Comparison of ENCODE assay signal across 19 mouse cellular contexts in genomic region chr11:119192176-119192575, GRCm38 (mm10). TPM values are rescaled to one million over a fixed set of nuclear protein-coding genes. Genes with fewer than 3 reads are reported as not detected.
DNase-seq lines count a peak whose midpoint lies in the region; ATAC-seq and TF ChIP-seq lines count a peak whose summit lies in the region.
"Had no signal": no experiment of that assay in that cellular context is flagged by ENCODE, and none has a peak within 500 bp of the region (broad histone marks: within the 10 kb centered on the region; RNA-seq: fewer than 3 reads in every experiment).

No protein-coding gene starts in this region.

- 57% methylated on average over 5 of the region's 5 CpGs for WGBS in liver, adult 2 months
- WGBS in intestine, embryonic 16.5 days = 67% methylated on average over 5 of the region's 5 CpGs
- WGBS in stomach, postnatal 0 days = 52% methylated on average over 5 of the region's 5 CpGs

- no peaks in the 10 kb centered on the region for H3K36me3 ChIP-seq in liver, adult 2 months (ENCODE audit: control insufficient read depth, insufficient read depth, low read length)
- no peaks in the 10 kb centered on the region for H3K36me3 ChIP-seq in intestine, embryonic 16.5 days (ENCODE audit: control insufficient read depth, insufficient read depth, low read length)
- H3K36me3 ChIP-seq in stomach, postnatal 0 days (ENCODE audit: control insufficient read depth, insufficient read depth, low read length) = no peaks in the 10 kb centered on the region
- H3K36me3 ChIP-seq: forebrain, embryonic 15.5 days; G1E; heart, embryonic 15.5 days had no signal

- H3K4me1 ChIP-seq in liver, adult 2 months (ENCODE audit: control insufficient read depth, insufficient read depth, low read length) = peaks cover 5% of the 10 kb centered on the region
- peaks cover 33% of the 10 kb centered on the region for H3K4me1 ChIP-seq in intestine, embryonic 16.5 days (ENCODE audit: control insufficient read depth, insufficient read depth, low read length)
- peaks cover 3% of the 10 kb centered on the region; the same call in 1 of the 2 replicates for H3K4me1 ChIP-seq in stomach, postnatal 0 days (replicated peaks; ENCODE audit: control insufficient read depth, insufficient read depth)

- no peaks in the 10 kb centered on the region for H3K9me3 ChIP-seq in intestine, embryonic 16.5 days (ENCODE audit: control insufficient read depth, low read length)
- no peaks in the 10 kb centered on the region for H3K9me3 ChIP-seq in stomach, postnatal 0 days (ENCODE audit: control insufficient read depth, low read length)
- H3K9me3 ChIP-seq: embryonic facial prominence, embryonic 12.5 days; forebrain, embryonic 15.5 days; heart, embryonic 15.5 days; hindbrain, embryonic 13.5 days had no signal

- TF ChIP-seq EP300 in stomach, postnatal 0 days (optimal IDR thresholded peaks at IDR 0.05) = no peak

- 0 out of 2 replicates have a peak overlapping the region, but pooled peaks have one; percentile 13 for H3K27ac ChIP-seq in liver, adult 2 months (replicated peaks; ENCODE audit: insufficient read depth, low read depth, low read length)
- H3K27ac ChIP-seq in intestine, embryonic 16.5 days (ENCODE audit: low read length) = 0 out of 2 replicates have a peak overlapping the region, but pooled peaks have one; percentile 21
- H3K27ac ChIP-seq in stomach, postnatal 0 days (replicated peaks) = peak overlapping the region; percentile 63
- H3K27ac ChIP-seq: embryonic facial prominence, embryonic 12.5 days; forebrain, embryonic 15.5 days; heart, adult 2 months; heart, embryonic 15.5 days; hindbrain, postnatal 0 days had no signal

- no peak overlapping the region for H3K9ac ChIP-seq in liver, adult 2 months (ENCODE audit: low read depth, low read length)
- H3K9ac ChIP-seq in intestine, embryonic 16.5 days (ENCODE audit: low read depth, low read length) = peak overlapping the region; percentile 41; the same call in 1 of the 2 replicates
- peak overlapping the region; percentile 23; the same call in 1 of the 2 replicates for H3K9ac ChIP-seq in stomach, postnatal 0 days (ENCODE audit: low read length)
- H3K9ac ChIP-seq: forebrain, embryonic 15.5 days; heart, embryonic 15.5 days had no signal

- peak; percentile 70 for DNase-seq in liver, adult 2 months (ENCODE audit: extremely low read depth, low read depth, low spot score)
- DNase-seq in liver (no peak), NIH3T3 (ENCODE audit: low read depth) (peak; percentile 45)
- peak; percentile 37 for DNase-seq in stomach, postnatal 0 days (ENCODE audit: low spot score)
- DNase-seq in kidney, adult 18-20 months = no peak
- DNase-seq in heart, adult 18-20 months = no peak
- DNase-seq: cerebellum, adult 11-12 months; cerebellum, adult 9-10 months; cerebellum, postnatal 25 days; heart, adult 2 months; heart, postnatal 36 days had no signal

- peak overlapping the region; percentile 6; the same call in 1 of the 2 replicates for H3K4me3 ChIP-seq in liver, adult 2 months (ENCODE audit: insufficient read depth, low read depth, low read length)
- H3K4me3 ChIP-seq in intestine, embryonic 16.5 days (ENCODE audit: low read length) = no peak overlapping the region
- H3K4me3 ChIP-seq in stomach, postnatal 0 days (ENCODE audit: low read depth, low read length) = no peak overlapping the region
- H3K4me3 ChIP-seq: embryonic facial prominence, embryonic 12.5 days; forebrain, embryonic 15.5 days; heart, adult 2 months; heart, embryonic 15.5 days; hindbrain, embryonic 13.5 days had no signal

- no peaks in the 10 kb centered on the region for H3K79me2 ChIP-seq in liver, adult 2 months (ENCODE audit: control insufficient read depth, insufficient read depth, low read length)

- no peak overlapping the region for H3K4me2 ChIP-seq in intestine, embryonic 16.5 days (ENCODE audit: low read depth, low read length)
- peak overlapping the region; percentile 5; the same call in 1 of the 2 replicates for H3K4me2 ChIP-seq in stomach, postnatal 0 days (replicated peaks; ENCODE audit: low read depth)
- H3K4me2 ChIP-seq: embryonic facial prominence, embryonic 12.5 days; forebrain, embryonic 15.5 days; heart, embryonic 11.5 days; heart, embryonic 15.5 days; hindbrain, embryonic 13.5 days had no signal

- TF ChIP-seq POLR2A in liver, adult 2 months (IDR thresholded peaks at IDR 0.05; ENCODE audit: extremely low read depth, insufficient read depth, low read length) = no peak

- 0 out of 2 replicates have a peak, but pooled peaks have one; percentile 18 for ATAC-seq in intestine, embryonic 16.5 days
- peak; percentile 21 for ATAC-seq in stomach, postnatal 0 days (ENCODE audit: low FRiP score, low TSS enrichment)
- ATAC-seq: forebrain, embryonic 15.5 days; hindbrain, postnatal 0 days had no signal

- no peak for TF ChIP-seq CTCF in liver, adult 2 months (IDR thresholded peaks at IDR 0.05; ENCODE audit: low read depth, low read length)
- no peak for TF ChIP-seq CTCF in stomach, postnatal 0 days (IDR thresholded peaks at IDR 0.05; ENCODE audit: low read depth)

- no peaks in the 10 kb centered on the region for H3K27me3 ChIP-seq in liver, adult 2 months (ENCODE audit: control insufficient read depth, insufficient read depth, low read length)
- no peaks in the 10 kb centered on the region for H3K27me3 ChIP-seq in intestine, embryonic 16.5 days (replicated peaks; ENCODE audit: control insufficient read depth, insufficient read depth, low read length)
- H3K27me3 ChIP-seq in stomach, postnatal 0 days (ENCODE audit: control insufficient read depth, insufficient read depth, low read length) = no peaks in the 10 kb centered on the region
- H3K27me3 ChIP-seq: embryonic facial prominence, embryonic 12.5 days; forebrain, embryonic 15.5 days; heart, embryonic 15.5 days; hindbrain, embryonic 13.5 days had no signal

RNA-seq across cellular contexts. Expression of gene Tbc1d16, which starts 36.1 kb away (rescaled TPM):
- 4.6 and 5.5 TPM in 2 replicates for total RNA-seq in liver, adult 2 months (2014; rRNA removed)
- polyA plus RNA-seq in liver, adult 2 months (2012; rRNA removed) = 8.5 and 9.5 TPM in 2 replicates
- polyA plus RNA-seq in intestine, embryonic 16.5 days (2015; fragmentation: Nextera tagmentation; extraction: Ambion mirVana) = 11.0 and 12.7 TPM in 2 replicates
- 4.8 and 6.3 TPM in 2 replicates for polyA plus RNA-seq in stomach, postnatal 0 days (2015; fragmentation: Nextera tagmentation; extraction: Ambion mirVana)
- 10 to 100 TPM; 54.9 to 56.9 TPM for total RNA-seq in heart, adult 18-20 months (2021)
- polyA plus RNA-seq: G1E had no signal

RNA-seq across cellular contexts. Expression of gene Ccdc40, which starts 36.2 kb away (rescaled TPM):
- total RNA-seq in liver, adult 2 months (2014; rRNA removed) = 0.07 and 0.09 TPM in 2 replicates
- polyA plus RNA-seq in liver, adult 2 months (2012; rRNA removed) = 0.04 TPM in 1 of 2 replicates, not detected in the other
- polyA plus RNA-seq in intestine, embryonic 16.5 days (2015; fragmentation: Nextera tagmentation; extraction: Ambion mirVana) = 1.4 and 2.8 TPM in 2 replicates
- 0.92 and 1.2 TPM in 2 replicates for polyA plus RNA-seq in stomach, postnatal 0 days (2015; fragmentation: Nextera tagmentation; extraction: Ambion mirVana)
- total RNA-seq in heart, adult 18-20 months (2021) = under 1 TPM; 0.17 to 0.21 TPM
- polyA plus RNA-seq: G1E had no signal

Comparison
In these comparisons a context has a peak if more than half of its experiments do, and no peak if none do; other contexts are left out.
1. DNase-seq: peak in liver, adult 2 months (single experiment), NIH3T3 (single experiment) and stomach, postnatal 0 days (single experiment); none in liver (single experiment), kidney, adult 18-20 months (single experiment) and heart, adult 18-20 months (0 of 2).
2. H3K27ac ChIP-seq: peak in every context shown above with its lines; median percentile 63 in stomach, postnatal 0 days; 21 in intestine, embryonic 16.5 days; 13 in liver, adult 2 months.